Mouse (Mus musculus) CD8-positive naive resting alpha-beta T cell, adult 2 months (primary cell): Measurements from ENCODE around the gene Tnfrsf4.
A peak's percentile ranks its signal among the peaks of the same experiment; 100 is the strongest.

Experiments used
- DNase-seq, 2 experiments: peaks; one replicate each; pipeline ENCODE4 v3.0.0; 2022; ENCODE audit warnings: low read depth in 2 of 2, low spot score in 2 of 2

The Tnfrsf4 gene

GRCm38 (mm10) chr4:156026013-156026412 is 12.4 kb downstream of the Tnfrsf4 start, which contains the start of gene Tnfrsf18:
Gene Tnfrsf18 (plus strand): TSS chr4:156026164.
- DNase-seq, result peak; percentile 47 to 50

- DNase-seq, result no peak
Observed at GRCm38 (mm10) chr4:156028580-156028979, 14.9 kb downstream of the Tnfrsf4 start.

GRCm38 (mm10) chr4:156030651-156031118 is 17.0 kb downstream of the Tnfrsf4 start:
- no peak for DNase-seq

- no peak for DNase-seq
Observed at GRCm38 (mm10) chr4:156031255-156031592, 17.6 kb downstream of the Tnfrsf4 start.

GRCm38 (mm10) chr4:156031593-156032391 is 18.1 kb downstream of the Tnfrsf4 start:
- peak; percentile 26 to 35 for DNase-seq

- DNase-seq, result no peak
Observed at GRCm38 (mm10) chr4:156032856-156033255, 19.2 kb downstream of the Tnfrsf4 start.

GRCm38 (mm10) chr4:156033476-156034119 is 20.0 kb downstream of the Tnfrsf4 start:
- peak; percentile 63 to 72 for DNase-seq

- no peak for DNase-seq
Observed at GRCm38 (mm10) chr4:156034301-156034700, 20.7 kb downstream of the Tnfrsf4 start.

GRCm38 (mm10) chr4:156034901-156035300 is 21.3 kb downstream of the Tnfrsf4 start:
- DNase-seq, result peak in 1 of 2 experiments; percentile 15

GRCm38 (mm10) chr4:156044754-156045153 is 31.1 kb downstream of the Tnfrsf4 start:
- no peak for DNase-seq

GRCm38 (mm10) chr4:156049779-156050178 is 36.1 kb downstream of the Tnfrsf4 start:
- DNase-seq, result no peak

GRCm38 (mm10) chr4:156050391-156050980 is 36.8 kb downstream of the Tnfrsf4 start:
- no peak for DNase-seq

- DNase-seq, result no peak
Observed at GRCm38 (mm10) chr4:156053113-156053512, 39.5 kb downstream of the Tnfrsf4 start.

- DNase-seq, result no peak
Observed at GRCm38 (mm10) chr4:156054130-156054529, 40.5 kb downstream of the Tnfrsf4 start.

- no peak for DNase-seq
Observed at GRCm38 (mm10) chr4:156054606-156055005, 41.0 kb downstream of the Tnfrsf4 start.

- no peak for DNase-seq
Observed at GRCm38 (mm10) chr4:156055173-156055572, 41.5 kb downstream of the Tnfrsf4 start.

GRCm38 (mm10) chr4:156057702-156058101 is 44.1 kb downstream of the Tnfrsf4 start:
- DNase-seq, result no peak

GRCm38 (mm10) chr4:156058826-156059225 is 45.2 kb downstream of the Tnfrsf4 start:
- DNase-seq, result no peak

GRCm38 (mm10) chr4:156059261-156059660 is 45.6 kb downstream of the Tnfrsf4 start, which contains the start of gene Ttll10:
Gene Ttll10 (minus strand): TSS chr4:156059414.
- no peak for DNase-seq

GRCm38 (mm10) chr4:156059713-156060112 is 46.1 kb downstream of the Tnfrsf4 start:
- no peak for DNase-seq

- no peak for DNase-seq
Observed at GRCm38 (mm10) chr4:156063861-156064509, 50.3 kb downstream of the Tnfrsf4 start.
